Mouse (Mus musculus) liver, adult 2 months (tissue): Measurements from ENCODE around the gene Dnajb4. TPM values are rescaled to one million over a fixed set of nuclear protein-coding genes. Genes with fewer than 3 reads are reported as not detected.

Experiments
- DNase-seq: peaks from one replicate; pipeline ENCODE4 v3.0.0-alpha.2; 2011; ENCODE audit warnings: low read depth, low spot score; ENCODE audit errors: extremely low read depth
- H3K27ac ChIP-seq: fragments of 200-500 bp; replicated peaks from 2 replicates; pipeline ENCODE4 v1.5.1; 2012; ENCODE audit warnings: low read depth, mild to moderate bottlenecking, control low read depth, inconsistent platforms, low read length; ENCODE audit not compliant: insufficient read depth
- H3K27me3 ChIP-seq: fragments of 200-500 bp; 2 replicates; pipeline ENCODE4 v1.6.1; 2012; ENCODE audit warnings: mild to moderate bottlenecking, moderate library complexity, low read length, inconsistent platforms; ENCODE audit not compliant: control insufficient read depth, insufficient read depth
- H3K36me3 ChIP-seq: fragments of 200-500 bp; 2 replicates; pipeline ENCODE4 v1.6.1; 2012; ENCODE audit warnings: low read length, inconsistent platforms; ENCODE audit not compliant: control insufficient read depth, insufficient read depth
- H3K4me1 ChIP-seq: fragments of 200-500 bp; 2 replicates; pipeline ENCODE4 v1.6.1; 2011; ENCODE audit warnings: low read length; ENCODE audit not compliant: control insufficient read depth, insufficient read depth
- H3K4me3 ChIP-seq: fragments of 200-500 bp; 2 replicates; pipeline ENCODE4 v1.5.1; 2011; ENCODE audit warnings: low read depth, mild to moderate bottlenecking, control low read depth, low read length, moderate library complexity; ENCODE audit not compliant: insufficient read depth
- H3K79me2 ChIP-seq: fragments of 200-500 bp; 2 replicates; pipeline ENCODE4 v1.6.1; 2012; ENCODE audit warnings: inconsistent platforms, mild to moderate bottlenecking, low read length, moderate library complexity; ENCODE audit not compliant: control insufficient read depth, insufficient read depth
- H3K9ac ChIP-seq: fragments of 200-500 bp; 2 replicates; pipeline ENCODE4 v1.6.1; 2012; ENCODE audit warnings: low read depth, mild to moderate bottlenecking, control low read depth, inconsistent platforms, low read length
- CTCF ChIP-seq: fragments of 200-500 bp; IDR thresholded peaks from 2 replicates; pipeline ENCODE4 v1.5.1; 2011; ENCODE audit warnings: low read depth, low read length, control low read depth
- POLR2A ChIP-seq: fragments of 200-500 bp; IDR thresholded peaks from 2 replicates; pipeline ENCODE4 v1.6.1; 2011; ENCODE audit warnings: low read length, control low read depth; ENCODE audit not compliant: insufficient read depth; ENCODE audit errors: extremely low read depth
- WGBS: fragments of 180-500 bp; shearing (Covaris S2); methylation state at CpG from one replicate; pipeline ENCODE4 v1.1.7; 2018; 5-methylcytosine and 5-hydroxymethylcytosine counted together
- polyA plus RNA-seq: library from polyadenylated mRNA; depleted of rRNA; stranded (reverse); fragments of >200 nt; gene quantifications from 2 replicates; pipeline ENCODE4 v1.2.3, GENCODE M21; 2012
- total RNA-seq: library from RNA; depleted of rRNA; stranded (reverse); fragments of >200 nt; gene quantifications from 2 replicates; pipeline ENCODE4 v1.2.3, GENCODE M21; 2014

The Dnajb4 gene
- total and polyA plus RNA-seq, 2 experiments, result 5.3 to 22.4 TPM

- Histone ChIP-seq H3K4me3 (peak overlapping the region; percentile 89), H3K9ac (peak overlapping the region; percentile 44), H3K4me1 (peaks cover 17% of the 10 kb centered on the region), H3K27me3 (no peaks in the 10 kb centered on the region), H3K27ac (peak overlapping the region; percentile 10), H3K36me3 (peaks cover 8% of the 10 kb centered on the region), H3K79me2 (peaks cover 27% of the 10 kb centered on the region)
- peak; percentile 48 for DNase-seq
- under 1% methylated on average over 7 of the region's 7 CpGs for WGBS
- TF ChIP-seq CTCF, result no peak
- TF ChIP-seq POLR2A, result no peak
Observed at GRCm38 (mm10) chr3:152211731-152212279, 1.7 kb upstream of the Dnajb4 start.

- Histone ChIP-seq H3K9ac (peak overlapping the region; percentile 99), H3K27me3 (no peaks in the 10 kb centered on the region), H3K36me3 (peaks cover 5% of the 10 kb centered on the region; the same call in 1 of the 2 replicates), H3K4me1 (peaks cover 17% of the 10 kb centered on the region), H3K79me2 (peaks cover 27% of the 10 kb centered on the region), H3K4me3 (peak overlapping the region; percentile 89), H3K27ac (peak overlapping the region; percentile 92)
- 1% methylated on average over 66 of the region's 68 CpGs for WGBS
- peak; percentile 53 for DNase-seq
- no peak for TF ChIP-seq CTCF
- TF ChIP-seq POLR2A, result no peak
Observed at GRCm38 (mm10) chr3:152210728-152211391, 758 bp upstream of the Dnajb4 start.

- Histone ChIP-seq H3K4me3 (peak overlapping the region; percentile 91), H3K79me2 (peaks cover 27% of the 10 kb centered on the region), H3K9ac (peak overlapping the region; percentile 98), H3K36me3 (no peaks in the 10 kb centered on the region), H3K4me1 (peaks cover 17% of the 10 kb centered on the region), H3K27ac (peak overlapping the region; percentile 98), H3K27me3 (no peaks in the 10 kb centered on the region)
- 2% methylated on average over 25 of the region's 25 CpGs for WGBS
- DNase-seq, result peak; percentile 74
- no peak for TF ChIP-seq CTCF
- TF ChIP-seq POLR2A, result no peak
Observed at GRCm38 (mm10) chr3:152209177-152209966, 730 bp downstream of the Dnajb4 start.

- peaks cover 15% of the 10 kb centered on the region for H3K4me1 ChIP-seq
- H3K36me3 ChIP-seq, result no peaks in the 10 kb centered on the region
- peak; percentile 53 for DNase-seq
- H3K27ac ChIP-seq, result peak overlapping the region; percentile 35
- H3K9ac ChIP-seq, result no peak overlapping the region
- H3K79me2 ChIP-seq, result peaks cover 27% of the 10 kb centered on the region
- no peak overlapping the region; the same call in 1 of the 2 replicates for H3K4me3 ChIP-seq
- TF ChIP-seq CTCF, result no peak
- TF ChIP-seq POLR2A, result no peak
- WGBS, result 56% methylated on average over 7 of the region's 7 CpGs
- no peaks in the 10 kb centered on the region for H3K27me3 ChIP-seq
Observed at GRCm38 (mm10) chr3:152208096-152208885, 1.8 kb downstream of the Dnajb4 start.

- 97% methylated on average over 4 of the region's 4 CpGs for WGBS
- H3K4me3 ChIP-seq, result no peak overlapping the region
- no peak overlapping the region for H3K27ac ChIP-seq
- H3K9ac ChIP-seq, result no peak overlapping the region
- peaks cover 8% of the 10 kb centered on the region for H3K4me1 ChIP-seq
- peaks cover 21% of the 10 kb centered on the region for H3K79me2 ChIP-seq
- H3K27me3 ChIP-seq, result no peaks in the 10 kb centered on the region
- no peak for TF ChIP-seq CTCF
- TF ChIP-seq POLR2A, result no peak
- no peaks in the 10 kb centered on the region for H3K36me3 ChIP-seq
- no peak for DNase-seq
Observed at GRCm38 (mm10) chr3:152207156-152207555, 2.9 kb downstream of the Dnajb4 start.
